Comparison of ENCODE assay signal across 8 mouse cellular contexts in genomic region chr4:95048021-95048730, GRCm38 (mm10). TPM values are rescaled to one million over a fixed set of nuclear protein-coding genes. Genes with fewer than 3 reads are reported as not detected.
DNase-seq lines count a peak whose midpoint lies in the region; ATAC-seq and TF ChIP-seq lines count a peak whose summit lies in the region.

No protein-coding gene starts in this region.

- WGBS in embryonic facial prominence, embryonic 14.5 days: 37% methylated on average over 5 of the region's 5 CpGs
- 42% methylated on average over 5 of the region's 5 CpGs for WGBS in limb, embryonic 15.5 days

- peak overlapping the region; percentile 31; the same call in 1 of the 2 replicates for H3K9ac ChIP-seq in embryonic facial prominence, embryonic 14.5 days (ENCODE audit: low read depth, low read length)
- H3K9ac ChIP-seq in limb, embryonic 15.5 days: no peak overlapping the region

- peak overlapping the region; percentile 90 for H3K4me2 ChIP-seq in embryonic facial prominence, embryonic 14.5 days (ENCODE audit: low read depth, low read length)
- H3K4me2 ChIP-seq in limb, embryonic 15.5 days: peak overlapping the region; percentile 86

- ATAC-seq in embryonic facial prominence, embryonic 14.5 days (ENCODE audit: low read depth): no peak
- no peak for ATAC-seq in limb, embryonic 15.5 days (ENCODE audit: insufficient number of reproducible peaks, low FRiP score, low TSS enrichment, low read depth)
- no peak for ATAC-seq in frontal cortex, adult (ENCODE audit: low TSS enrichment)

- no peaks in the 10 kb centered on the region for H3K36me3 ChIP-seq in embryonic facial prominence, embryonic 14.5 days (ENCODE audit: control insufficient read depth, insufficient read depth, low read length)
- H3K36me3 ChIP-seq in limb, embryonic 15.5 days: no peaks in the 10 kb centered on the region

- peaks cover 4% of the 10 kb centered on the region; the same call in 1 of the 2 replicates for H3K4me1 ChIP-seq in embryonic facial prominence, embryonic 14.5 days (ENCODE audit: control insufficient read depth, insufficient read depth, low read length)
- H3K4me1 ChIP-seq in limb, embryonic 15.5 days: peaks cover 17% of the 10 kb centered on the region

- H3K9me3 ChIP-seq in embryonic facial prominence, embryonic 14.5 days (ENCODE audit: control insufficient read depth, low read length): no peaks in the 10 kb centered on the region
- H3K9me3 ChIP-seq in limb, embryonic 15.5 days: no peaks in the 10 kb centered on the region

- H3K4me3 ChIP-seq in layer of hippocampus, adult 2 months: peak overlapping the region; percentile 86
- peak overlapping the region; percentile 80; the same call in 1 of the 2 replicates for H3K4me3 ChIP-seq in embryonic facial prominence, embryonic 14.5 days (ENCODE audit: low read depth, low read length)
- H3K4me3 ChIP-seq in limb, embryonic 15.5 days: peak overlapping the region; percentile 79

- DNase-seq in layer of hippocampus, adult 2 months (ENCODE audit: low spot score in 2 of 2): no peak
- DNase-seq in layer of hippocampus, adult 11-12 months (ENCODE audit: low spot score): no peak
- peak; percentile 49 for DNase-seq in embryonic facial prominence, embryonic 14.5 days (ENCODE audit: low spot score)
- peak; percentile 22 for DNase-seq in retina, postnatal 1 day
- DNase-seq in ovary, postnatal 10 days (ENCODE audit: low spot score): no peak
- DNase-seq in gastrocnemius, postnatal 36 days: no peak

- H3K27ac ChIP-seq in layer of hippocampus, adult 2 months: peak overlapping the region; percentile 98; the same call in 1 of the 2 replicates
- H3K27ac ChIP-seq in embryonic facial prominence, embryonic 14.5 days (replicated peaks; ENCODE audit: low read depth, low read length): no peak overlapping the region
- no peak overlapping the region for H3K27ac ChIP-seq in limb, embryonic 15.5 days

- TF ChIP-seq CTCF in layer of hippocampus, adult 2 months (conservative IDR thresholded peaks at IDR 0.05): no peak

- no peaks in the 10 kb centered on the region for H3K27me3 ChIP-seq in embryonic facial prominence, embryonic 14.5 days (replicated peaks; ENCODE audit: control insufficient read depth, insufficient read depth, low read length)
- no peaks in the 10 kb centered on the region for H3K27me3 ChIP-seq in limb, embryonic 15.5 days

- intact Hi-C loops in gastrocnemius, postnatal 36 days (cut with DNase I): loop anchor here (5.0 kb wide), 1 partner anchor 41 kb away; no protein-coding TSS in a partner anchor

RNA-seq across cellular contexts. Expression of gene Jun, which starts 3.8 kb away (rescaled TPM):
- total RNA-seq in layer of hippocampus, adult 2 months (2021): 100 to 1,000 TPM in 1 of 2 experiments, 10 to 100 TPM in 1; 98.7 to 101 TPM
- polyA plus RNA-seq in embryonic facial prominence, embryonic 14.5 days (2014; fragmentation: Nextera tagmentation; extraction: Ambion mirVana): 47.1 and 53.6 TPM in 2 replicates
- 109 and 112 TPM in 2 replicates for polyA plus RNA-seq in limb, embryonic 15.5 days (2015; fragmentation: Nextera tagmentation; extraction: Ambion mirVana)
- 10 to 100 TPM; 66.8 to 95.2 TPM for total RNA-seq in gastrocnemius, postnatal 36 days (2021)

Comparison
In these comparisons a context has a peak if more than half of its experiments do, and no peak if none do; other contexts are left out.
1. DNase-seq: peak in embryonic facial prominence, embryonic 14.5 days (single experiment) and retina, postnatal 1 day (single experiment); none in layer of hippocampus, adult 2 months (0 of 2), layer of hippocampus, adult 11-12 months (single experiment), ovary, postnatal 10 days (single experiment) and gastrocnemius, postnatal 36 days (0 of 2).
2. Peak in every context shown above with its lines, with median percentiles within 50 percentile points of each other: H3K4me3 ChIP-seq.